Mouse (Mus musculus): ENCODE measurements at regions not wholly inside any gene's neighbourhood (a gene's known extent, or its start where the extent isn't known, plus 50 kb on each side); places are given as distances from the start of the nearest gene placed in this dataset.

DNA sequence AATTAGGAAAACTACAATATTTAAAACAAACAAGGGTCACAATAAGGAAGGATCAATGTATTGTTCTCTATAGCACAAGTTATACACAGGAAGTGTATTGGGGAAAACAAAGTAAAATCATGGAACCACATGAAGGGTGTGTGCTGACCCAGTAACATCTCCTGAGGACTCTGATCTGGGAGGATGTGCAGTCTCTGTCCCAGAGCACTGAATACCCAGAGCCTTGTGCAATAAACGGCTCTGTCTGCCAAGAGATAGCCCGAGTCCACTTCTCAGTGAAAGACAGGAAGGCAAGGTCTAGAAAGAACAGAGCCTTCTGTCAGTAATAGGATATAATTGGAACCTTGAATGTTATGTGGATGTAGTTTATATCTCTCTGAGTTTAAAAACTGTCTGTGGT is 56.3 kb upstream of the Hbs1l start:
- Histone ChIP-seq H3K4me1 (peaks cover 55% of the 10 kb centered on the region), H3K4me3 (no peak overlapping the region), H3K9ac (no peak overlapping the region), H3K9me3 (replicated peaks) (no peaks in the 10 kb centered on the region), H3K4me2 (no peak overlapping the region), H3K27me3 (replicated peaks) (no peaks in the 10 kb centered on the region), H3K36me3 (no peaks in the 10 kb centered on the region), H3K27ac (peak overlapping the region; percentile 41; the same call in 1 of the 2 replicates)
- WGBS (ENCODE audit: insufficient replicate concordance): 17% methylated on average over 2 of the region's 2 CpGs
- no peak for ATAC-seq

DNA sequence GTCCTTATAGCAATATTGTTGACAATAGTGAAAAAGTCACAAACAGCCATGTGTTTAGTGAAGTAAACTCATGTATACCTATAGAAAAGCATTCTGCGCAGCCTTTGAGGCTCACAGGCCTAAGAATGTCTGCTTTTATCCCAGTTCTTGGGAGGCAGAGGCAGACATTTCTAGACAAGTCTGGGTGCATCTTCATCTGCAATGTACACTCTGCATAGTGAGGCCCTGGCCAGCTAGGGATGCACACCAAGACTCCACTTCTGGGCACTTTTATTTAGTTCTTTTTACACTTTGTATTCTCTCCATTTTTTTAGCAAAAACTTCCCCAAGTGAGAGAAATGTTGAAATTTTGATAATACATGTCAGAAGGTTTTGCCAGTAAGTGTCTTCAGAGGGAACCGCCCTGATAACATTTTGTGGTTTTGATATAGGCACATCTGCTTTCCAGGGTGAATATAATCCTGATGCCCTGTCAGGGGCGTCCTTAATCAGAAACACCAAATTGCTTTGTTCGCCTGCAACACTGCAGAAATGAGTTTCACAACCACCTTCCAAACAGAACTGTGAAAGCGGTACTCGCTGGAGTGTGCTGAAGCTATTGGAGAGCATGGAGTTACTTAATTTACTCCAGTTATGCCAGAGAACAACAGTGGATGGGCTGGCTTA is 54.1 kb upstream of the Hbs1l start:
- peak overlapping the region; percentile 87 for H3K27ac ChIP-seq
- ATAC-seq: peak; percentile 86
- peak overlapping the region; percentile 53 for H3K4me2 ChIP-seq
- H3K9ac ChIP-seq: peak overlapping the region; percentile 58
- no peaks in the 10 kb centered on the region for H3K9me3 ChIP-seq (replicated peaks)
- no peak overlapping the region for H3K4me3 ChIP-seq
- H3K4me1 ChIP-seq: peaks cover 69% of the 10 kb centered on the region
- H3K36me3 ChIP-seq: no peaks in the 10 kb centered on the region
- H3K27me3 ChIP-seq (replicated peaks): no peaks in the 10 kb centered on the region
- whole genome bisulfite sequencing (ENCODE audit: insufficient replicate concordance): 23% methylated on average over 6 of the region's 6 CpGs

DNA sequence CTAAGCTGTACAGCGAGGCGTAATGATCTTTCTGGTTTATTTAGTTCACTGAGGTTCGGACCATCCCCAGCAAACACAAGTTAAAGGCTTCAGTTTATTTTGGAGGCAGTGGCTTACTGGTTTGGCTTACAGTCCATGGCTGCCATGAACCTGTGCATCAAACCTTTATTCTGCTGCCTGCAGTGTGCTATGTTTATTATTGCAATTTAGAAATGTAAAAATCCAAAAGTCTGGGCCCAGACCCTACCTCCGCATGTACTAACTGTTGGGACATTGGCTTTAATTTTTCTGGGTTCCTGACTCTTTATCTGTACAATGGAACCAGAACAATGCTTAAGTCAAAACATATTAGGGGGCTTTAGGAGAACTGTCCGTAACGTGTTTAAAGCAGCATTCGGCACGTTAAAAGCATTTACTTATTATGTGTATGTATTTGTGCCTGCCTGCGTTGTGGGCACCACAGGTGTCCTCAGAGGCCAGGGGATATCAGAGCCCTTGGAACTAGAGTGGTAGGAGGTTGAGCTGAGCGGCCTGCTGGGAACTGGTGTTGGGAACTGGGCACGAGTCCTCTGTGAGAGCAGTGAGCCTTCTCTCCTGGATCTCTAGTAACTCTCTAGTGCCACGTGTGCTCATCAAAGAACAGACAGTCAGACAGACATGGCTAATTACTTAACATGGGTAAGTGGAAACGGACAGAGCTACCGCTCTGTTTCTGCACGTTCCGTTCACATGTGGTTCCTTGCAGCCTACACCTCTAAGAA is 53.1 kb upstream of the Hbs1l start:
- no peaks in the 10 kb centered on the region for H3K9me3 ChIP-seq (replicated peaks)
- H3K4me2 ChIP-seq: peak overlapping the region; percentile 53
- H3K27me3 ChIP-seq (replicated peaks): no peaks in the 10 kb centered on the region
- no peak for ATAC-seq
- H3K9ac ChIP-seq: no peak overlapping the region
- no peak overlapping the region for H3K4me3 ChIP-seq
- WGBS (ENCODE audit: insufficient replicate concordance): 78% methylated on average over 16 of the region's 16 CpGs
- H3K27ac ChIP-seq: peak overlapping the region; percentile 87
- H3K36me3 ChIP-seq: no peaks in the 10 kb centered on the region
- peaks cover 69% of the 10 kb centered on the region for H3K4me1 ChIP-seq

DNA sequence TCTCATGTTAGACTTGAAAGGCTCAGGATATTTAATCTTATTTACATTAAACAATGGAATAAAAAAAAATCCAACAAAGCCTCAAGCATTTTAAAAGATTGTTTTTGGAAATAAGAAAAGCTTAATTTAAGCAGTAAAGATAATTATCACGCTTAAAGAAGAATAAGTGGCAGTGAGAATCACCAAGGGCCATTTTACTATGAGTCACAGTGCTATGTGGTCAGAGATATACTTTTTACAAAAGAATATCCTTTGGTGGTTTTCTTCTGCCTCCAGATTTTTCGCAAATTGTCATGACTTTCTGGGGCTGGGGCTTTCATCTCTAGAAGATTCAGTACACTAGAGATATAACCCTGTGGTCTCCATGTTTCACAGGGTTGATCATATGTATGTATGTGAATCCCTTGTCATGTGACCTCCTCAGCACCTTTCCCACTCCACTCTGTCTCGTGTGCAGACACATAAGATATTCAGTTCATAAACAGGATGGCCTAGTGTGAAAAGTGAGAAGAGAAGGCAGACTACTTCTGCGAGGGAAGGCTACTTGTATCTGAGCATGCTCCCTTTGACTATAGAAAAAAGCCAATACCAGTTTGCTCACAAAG is 50.8 kb upstream of the Hbs1l start:
- H3K36me3 ChIP-seq: no peaks in the 10 kb centered on the region
- WGBS (ENCODE audit: insufficient replicate concordance): 66% methylated on average over 4 of the region's 4 CpGs

DNA sequence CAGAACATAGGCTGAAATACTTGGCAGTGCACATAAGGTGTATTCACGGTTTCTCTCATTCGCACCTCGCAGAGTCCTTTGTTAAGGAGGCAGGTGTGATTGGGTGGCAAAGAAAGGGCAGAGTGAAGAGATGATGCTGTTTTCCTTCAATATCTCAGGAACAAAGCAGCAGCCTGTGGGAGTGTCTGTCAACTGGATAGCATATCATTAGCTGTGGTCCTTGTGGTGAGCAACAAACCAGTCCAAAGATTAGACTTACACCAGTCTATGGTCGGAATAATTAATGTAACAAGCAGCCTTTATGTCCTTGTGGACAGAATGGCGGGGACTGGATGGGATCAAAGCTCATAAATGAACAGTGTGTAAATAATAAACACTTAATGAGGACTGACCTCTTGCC is 50.2 kb upstream of the Hbs1l start:
- H3K27me3 ChIP-seq (replicated peaks): no peaks in the 10 kb centered on the region
- H3K4me1 ChIP-seq: peaks cover 50% of the 10 kb centered on the region
- no peak overlapping the region for H3K9ac ChIP-seq
- no peaks in the 10 kb centered on the region for H3K36me3 ChIP-seq
- peak overlapping the region; percentile 58 for H3K27ac ChIP-seq
- WGBS (ENCODE audit: insufficient replicate concordance): 64% methylated on average over 5 of the region's 5 CpGs
- H3K4me3 ChIP-seq: no peak overlapping the region
- H3K9me3 ChIP-seq (replicated peaks): no peaks in the 10 kb centered on the region
- no peak overlapping the region for H3K4me2 ChIP-seq
- ATAC-seq: no peak; the same call in 1 of the 2 replicates

More for the DNA sequence above, 50.8 kb upstream of the Hbs1l start:
- Histone ChIP-seq H3K4me3 (no peak overlapping the region), H3K27ac (peak overlapping the region; percentile 58), H3K4me2 (no peak overlapping the region), H3K9me3 (replicated peaks) (no peaks in the 10 kb centered on the region), H3K4me1 (peaks cover 56% of the 10 kb centered on the region), H3K27me3 (replicated peaks) (no peaks in the 10 kb centered on the region), H3K9ac (no peak overlapping the region)
- ATAC-seq: no peak
